Mouse (Mus musculus): ENCODE data around the gene Csnk1d. TPM values are rescaled to one million over a fixed set of nuclear protein-coding genes. Genes with fewer than 3 reads are reported as not detected.
A peak's percentile ranks its signal among the peaks of the same experiment; 100 is the strongest.

Csnk1d gene
- polyA plus RNA-seq, 1 experiment: 11.4 TPM

- peaks cover 46% of the 10 kb centered on the region for H3K36me3 ChIP-seq (ENCODE audit: control insufficient read depth)
- H3K9me3 ChIP-seq (ENCODE audit: control insufficient read depth, low read length): no peaks in the 10 kb centered on the region; the same call in 1 of the 2 replicates
- TF ChIP-seq TAL1 (IDR thresholded peaks at IDR 0.05; ENCODE audit: low read length) (no peak), GATA1 (IDR thresholded peaks at IDR 0.05; ENCODE audit: low read length) (no peak)
- H3K4me1 ChIP-seq (ENCODE audit: control insufficient read depth): peaks cover 86% of the 10 kb centered on the region
- H3K4me3 ChIP-seq (replicated peaks): peak overlapping the region; percentile 73
- H3K27me3 ChIP-seq (ENCODE audit: control insufficient read depth): peaks cover 40% of the 10 kb centered on the region
Measured at GRCm38 (mm10) chr11:120951237-120951636, 39.9 kb downstream of the Csnk1d start.

- TF ChIP-seq TAL1 (IDR thresholded peaks at IDR 0.05; ENCODE audit: low read length) (no peak), GATA1 (IDR thresholded peaks at IDR 0.05; ENCODE audit: low read length) (no peak)
- Histone ChIP-seq H3K36me3 (ENCODE audit: control insufficient read depth) (peaks cover 39% of the 10 kb centered on the region), H3K27me3 (ENCODE audit: control insufficient read depth) (peaks cover 46% of the 10 kb centered on the region), H3K4me3 (replicated peaks) (peak overlapping the region; percentile 73), H3K4me1 (ENCODE audit: control insufficient read depth) (peaks cover 84% of the 10 kb centered on the region), H3K9me3 (ENCODE audit: control insufficient read depth, low read length) (no peaks in the 10 kb centered on the region; the same call in 1 of the 2 replicates)
Measured at GRCm38 (mm10) chr11:120950281-120951202, 40.6 kb downstream of the Csnk1d start.

- Histone ChIP-seq H3K36me3 (ENCODE audit: control insufficient read depth) (peaks cover 32% of the 10 kb centered on the region), H3K9me3 (ENCODE audit: control insufficient read depth, low read length) (no peaks in the 10 kb centered on the region; the same call in 1 of the 2 replicates), H3K4me3 (replicated peaks) (peak overlapping the region; percentile 73), H3K4me1 (ENCODE audit: control insufficient read depth) (peaks cover 78% of the 10 kb centered on the region), H3K27me3 (ENCODE audit: control insufficient read depth) (peaks cover 53% of the 10 kb centered on the region)
- no peak for TF ChIP-seq GATA1 (IDR thresholded peaks at IDR 0.05; ENCODE audit: low read length)
Measured at GRCm38 (mm10) chr11:120949863-120950262, 41.3 kb downstream of the Csnk1d start.

GRCm38 (mm10) chr11:120948861-120949851 lies 42.0 kb downstream of the Csnk1d start:
- Histone ChIP-seq H3K9me3 (ENCODE audit: control insufficient read depth, low read length) (no peaks in the 10 kb centered on the region; the same call in 1 of the 2 replicates), H3K27me3 (ENCODE audit: control insufficient read depth) (peaks cover 59% of the 10 kb centered on the region), H3K4me1 (ENCODE audit: control insufficient read depth) (peaks cover 70% of the 10 kb centered on the region)

GRCm38 (mm10) chr11:120948328-120948727 lies 42.8 kb downstream of the Csnk1d start, which contains the start of gene Slc16a3:
Gene Slc16a3 (plus strand): TSS chr11:120948480.
- no peak for TF ChIP-seq TAL1 (IDR thresholded peaks at IDR 0.05; ENCODE audit: low read length)
- TF ChIP-seq GATA1 (IDR thresholded peaks at IDR 0.05; ENCODE audit: low read length): no peak
- H3K4me1 ChIP-seq (ENCODE audit: control insufficient read depth): peaks cover 63% of the 10 kb centered on the region
- H3K9me3 ChIP-seq (ENCODE audit: control insufficient read depth, low read length): no peaks in the 10 kb centered on the region; the same call in 1 of the 2 replicates
- H3K27me3 ChIP-seq (ENCODE audit: control insufficient read depth): peaks cover 67% of the 10 kb centered on the region
- H3K36me3 ChIP-seq (ENCODE audit: control insufficient read depth): peaks cover 18% of the 10 kb centered on the region
- peak within 1 kb of the TSS; percentile 73 for H3K4me3 ChIP-seq (replicated peaks)

More at GRCm38 (mm10) chr11:120948861-120949851, 42.0 kb downstream of the Csnk1d start:
- Histone ChIP-seq H3K36me3 (ENCODE audit: control insufficient read depth) (peaks cover 25% of the 10 kb centered on the region), H3K4me3 (replicated peaks) (peak overlapping the region; percentile 73)
- TF ChIP-seq TAL1 (IDR thresholded peaks at IDR 0.05; ENCODE audit: low read length): no peak
- no peak for TF ChIP-seq GATA1 (IDR thresholded peaks at IDR 0.05; ENCODE audit: low read length)

DNA sequence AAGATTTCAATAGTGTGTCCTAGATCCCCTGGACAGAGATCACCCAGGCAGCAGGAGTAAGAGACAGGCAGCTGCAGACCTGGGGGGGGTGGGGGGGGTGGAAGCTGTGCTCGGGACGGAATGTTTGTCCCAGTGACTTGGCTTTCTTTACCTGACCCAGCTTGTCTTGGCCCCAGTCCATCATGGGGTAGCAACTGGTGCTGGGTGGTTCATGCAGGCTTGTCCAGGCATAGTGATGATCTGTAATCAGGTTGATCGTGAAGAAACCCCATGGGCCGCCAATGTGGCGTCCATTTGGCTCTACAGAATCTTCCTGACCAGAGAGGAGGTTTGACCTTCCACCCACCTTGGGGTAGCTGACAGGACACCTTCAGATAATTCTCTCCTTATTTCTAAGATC lies 45.2 kb downstream of the Csnk1d start:
- Histone ChIP-seq H3K4me3 (replicated peaks) (no peak overlapping the region), H3K36me3 (ENCODE audit: control insufficient read depth) (no peaks in the 10 kb centered on the region; the same call in 1 of the 2 replicates), H3K9me3 (ENCODE audit: control insufficient read depth, low read length) (no peaks in the 10 kb centered on the region; the same call in 1 of the 2 replicates), H3K27me3 (ENCODE audit: control insufficient read depth) (peaks cover 68% of the 10 kb centered on the region), H3K4me1 (ENCODE audit: control insufficient read depth) (peaks cover 41% of the 10 kb centered on the region)
- TF ChIP-seq GATA1 (IDR thresholded peaks at IDR 0.05; ENCODE audit: low read length) (no peak), TAL1 (IDR thresholded peaks at IDR 0.05; ENCODE audit: low read length) (no peak)

DNA sequence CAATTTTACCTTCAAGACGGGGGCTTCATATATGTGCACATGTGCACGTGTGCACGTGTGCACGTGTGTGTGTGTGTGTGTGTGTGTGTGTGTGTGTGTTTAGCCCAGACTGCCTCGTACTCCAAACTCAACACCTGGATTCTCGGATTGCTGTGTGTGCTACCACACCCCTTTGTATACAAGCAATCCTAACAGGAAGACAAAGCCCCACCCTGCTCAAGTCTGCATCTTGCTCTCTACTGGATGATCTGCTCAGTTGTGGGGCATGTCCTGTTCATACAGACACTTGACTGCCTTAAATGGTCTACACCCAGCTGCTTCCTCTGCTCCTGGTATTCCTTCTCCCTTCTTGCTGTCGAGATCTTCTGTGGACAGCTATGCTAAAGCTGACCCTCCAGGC lies 45.9 kb downstream of the Csnk1d start:
- Histone ChIP-seq H3K27me3 (ENCODE audit: control insufficient read depth) (peaks cover 67% of the 10 kb centered on the region), H3K4me3 (replicated peaks) (no peak overlapping the region), H3K4me1 (ENCODE audit: control insufficient read depth) (peaks cover 35% of the 10 kb centered on the region), H3K36me3 (ENCODE audit: control insufficient read depth) (no peaks in the 10 kb centered on the region; the same call in 1 of the 2 replicates), H3K9me3 (ENCODE audit: control insufficient read depth, low read length) (no peaks in the 10 kb centered on the region; the same call in 1 of the 2 replicates)
- TF ChIP-seq TAL1 (IDR thresholded peaks at IDR 0.05; ENCODE audit: low read length): no peak
- no peak for TF ChIP-seq GATA1 (IDR thresholded peaks at IDR 0.05; ENCODE audit: low read length)

GRCm38 (mm10) chr11:120940959-120941358 lies 50.2 kb downstream of the Csnk1d start:
- no peaks in the 10 kb centered on the region for H3K36me3 ChIP-seq (ENCODE audit: control insufficient read depth)
- peaks cover 25% of the 10 kb centered on the region for H3K27me3 ChIP-seq (ENCODE audit: control insufficient read depth)
- peaks cover 32% of the 10 kb centered on the region for H3K4me1 ChIP-seq (ENCODE audit: control insufficient read depth)
- H3K9me3 ChIP-seq (ENCODE audit: control insufficient read depth, low read length): peaks cover 1% of the 10 kb centered on the region; the same call in 1 of the 2 replicates
- no peak for TF ChIP-seq GATA1 (IDR thresholded peaks at IDR 0.05; ENCODE audit: low read length)
- TF ChIP-seq TAL1 (IDR thresholded peaks at IDR 0.05; ENCODE audit: low read length): no peak
- H3K4me3 ChIP-seq (replicated peaks): no peak overlapping the region
